Mouse (Mus musculus): ENCODE measurements around the gene Cmip. TPM values are rescaled to one million over a fixed set of nuclear protein-coding genes. Genes with fewer than 3 reads are reported as not detected.

Gene Cmip
- polyA plus RNA-seq, 1 experiment = 103 TPM

DNA sequence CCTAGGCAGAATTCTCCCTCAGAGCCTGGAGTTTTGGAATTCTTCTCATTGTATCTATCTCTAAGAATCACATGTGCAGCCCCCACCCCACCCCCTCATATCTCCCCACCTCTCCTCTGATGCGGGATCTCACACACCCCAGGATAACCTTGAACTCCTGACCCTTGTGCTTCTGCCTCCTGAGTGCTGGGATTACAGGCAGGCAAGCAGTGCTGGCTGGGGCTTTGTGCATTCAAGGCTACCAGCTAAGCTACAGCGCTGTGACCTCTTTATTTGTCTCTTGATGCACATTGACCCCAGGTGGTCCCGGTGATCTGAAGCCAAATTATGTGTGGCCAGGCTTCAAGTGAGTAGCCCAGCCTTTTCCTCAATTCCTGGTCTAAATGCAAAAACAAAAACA lies 15.0 kb upstream of the Cmip start:
- H3K27me3 ChIP-seq (ENCODE audit: control insufficient read depth, insufficient read depth, low read length) = no peaks in the 10 kb centered on the region

DNA sequence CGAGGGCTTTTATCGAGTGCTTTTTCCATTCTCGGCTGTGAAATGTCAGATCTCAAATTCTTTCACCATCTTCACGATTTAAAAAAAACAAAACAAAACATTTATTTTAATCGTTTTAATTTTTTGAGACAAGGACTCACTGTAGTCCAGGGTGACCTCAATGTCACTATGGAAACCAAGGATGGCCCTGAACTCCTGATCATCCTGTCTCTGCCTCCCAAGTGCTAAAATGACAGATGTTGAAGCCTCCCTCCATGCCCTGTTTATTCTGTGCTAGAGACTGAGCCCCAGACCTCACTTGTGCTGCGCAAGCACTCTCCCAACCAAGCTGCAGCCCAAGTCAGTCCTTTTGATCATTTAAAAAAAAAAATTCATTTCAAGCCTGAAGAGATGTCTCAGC lies 14.6 kb upstream of the Cmip start:
- DNase-seq = no peak
- 91% methylated on average over 6 of the region's 6 CpGs for WGBS

More for the DNA sequence above, 15.0 kb upstream of the Cmip start:
- no peak for DNase-seq
- 95% methylated on average over 3 of the region's 3 CpGs for WGBS
- no peak overlapping the region for H3K4me3 ChIP-seq (ENCODE audit: control insufficient read depth, insufficient read depth, low read length)
- H3K27ac ChIP-seq (ENCODE audit: control insufficient read depth, insufficient read depth, low read length) = no peak overlapping the region
- TF ChIP-seq POLR2A (IDR thresholded peaks at IDR 0.05; ENCODE audit: control insufficient read depth, extremely low read depth, insufficient read depth, low read length, poor library complexity) (no peak), CTCF (IDR thresholded peaks at IDR 0.05; ENCODE audit: borderline replicate concordance, control insufficient read depth, extremely low read depth, insufficient read depth, low read length, poor library complexity) (no peak)
- no peaks in the 10 kb centered on the region for H3K36me3 ChIP-seq (ENCODE audit: control insufficient read depth, insufficient read depth, low read length)
- no peaks in the 10 kb centered on the region for H3K4me1 ChIP-seq (replicated peaks; ENCODE audit: control insufficient read depth, insufficient read depth, low read length)

DNA sequence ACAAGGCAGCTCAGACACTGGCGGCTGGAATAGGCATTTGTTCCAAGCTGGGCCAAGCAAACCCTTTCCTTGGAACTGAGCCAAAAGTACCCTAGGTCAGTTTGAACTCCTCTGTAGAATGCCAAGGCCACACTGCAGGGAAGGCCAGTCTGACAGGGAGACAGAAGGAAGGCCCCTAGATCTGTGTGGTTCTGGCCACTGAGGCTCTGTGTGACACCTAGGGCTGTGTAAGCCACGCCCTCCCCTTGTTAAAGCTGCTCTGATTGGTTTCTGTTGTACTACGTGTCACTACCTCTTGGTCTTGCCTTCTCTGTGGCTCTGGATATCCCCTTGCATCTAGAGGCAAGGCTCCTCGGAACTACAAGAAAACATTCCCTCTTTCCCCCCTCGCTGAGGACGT lies 12.3 kb upstream of the Cmip start:
- no peak overlapping the region for H3K4me3 ChIP-seq (ENCODE audit: control insufficient read depth, insufficient read depth, low read length)
- 94% methylated on average over 6 of the region's 6 CpGs for WGBS
- no peak for TF ChIP-seq CTCF (IDR thresholded peaks at IDR 0.05; ENCODE audit: borderline replicate concordance, control insufficient read depth, extremely low read depth, insufficient read depth, low read length, poor library complexity)
- no peak for TF ChIP-seq POLR2A (IDR thresholded peaks at IDR 0.05; ENCODE audit: control insufficient read depth, extremely low read depth, insufficient read depth, low read length, poor library complexity)

More for the DNA sequence above, 14.6 kb upstream of the Cmip start:
- Histone ChIP-seq H3K27ac (ENCODE audit: control insufficient read depth, insufficient read depth, low read length) (no peak overlapping the region), H3K36me3 (ENCODE audit: control insufficient read depth, insufficient read depth, low read length) (no peaks in the 10 kb centered on the region), H3K4me1 (replicated peaks; ENCODE audit: control insufficient read depth, insufficient read depth, low read length) (no peaks in the 10 kb centered on the region), H3K27me3 (ENCODE audit: control insufficient read depth, insufficient read depth, low read length) (no peaks in the 10 kb centered on the region), H3K4me3 (ENCODE audit: control insufficient read depth, insufficient read depth, low read length) (no peak overlapping the region)
- TF ChIP-seq POLR2A (IDR thresholded peaks at IDR 0.05; ENCODE audit: control insufficient read depth, extremely low read depth, insufficient read depth, low read length, poor library complexity) = no peak
- TF ChIP-seq CTCF (IDR thresholded peaks at IDR 0.05; ENCODE audit: borderline replicate concordance, control insufficient read depth, extremely low read depth, insufficient read depth, low read length, poor library complexity) = no peak

DNA sequence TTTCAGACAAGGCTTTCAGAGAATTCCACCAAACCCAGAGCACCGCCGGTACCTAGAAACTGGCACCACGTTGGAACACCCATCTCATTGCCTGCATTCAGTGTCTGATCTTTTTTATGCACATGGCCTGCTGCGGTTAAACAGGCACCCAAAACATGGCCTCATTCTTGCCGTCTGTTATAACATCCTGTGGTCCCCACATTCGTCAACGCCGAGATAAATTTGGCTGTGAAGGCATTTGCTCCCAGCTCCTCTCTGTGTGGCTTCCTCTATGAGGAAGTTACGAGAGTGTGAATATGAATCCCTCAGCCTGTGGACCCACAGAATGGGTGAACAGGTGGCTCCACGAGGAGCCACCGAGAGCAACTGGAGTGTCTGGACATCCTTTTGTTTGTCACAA lies 8.5 kb upstream of the Cmip start:
- H3K4me3 ChIP-seq (ENCODE audit: control insufficient read depth, insufficient read depth, low read length) = no peak overlapping the region
- H3K27me3 ChIP-seq (ENCODE audit: control insufficient read depth, insufficient read depth, low read length) = no peaks in the 10 kb centered on the region
- TF ChIP-seq POLR2A (IDR thresholded peaks at IDR 0.05; ENCODE audit: control insufficient read depth, extremely low read depth, insufficient read depth, low read length, poor library complexity) (no peak), CTCF (IDR thresholded peaks at IDR 0.05; ENCODE audit: borderline replicate concordance, control insufficient read depth, extremely low read depth, insufficient read depth, low read length, poor library complexity) (no peak)
- H3K36me3 ChIP-seq (ENCODE audit: control insufficient read depth, insufficient read depth, low read length) = no peaks in the 10 kb centered on the region
- peak overlapping the region; percentile 44; the same call in 1 of the 2 replicates for H3K27ac ChIP-seq (ENCODE audit: control insufficient read depth, insufficient read depth, low read length)
- WGBS = 9% methylated on average over 11 of the region's 11 CpGs
- DNase-seq = no peak
- peaks cover 12% of the 10 kb centered on the region for H3K4me1 ChIP-seq (replicated peaks; ENCODE audit: control insufficient read depth, insufficient read depth, low read length)

More for the DNA sequence above, 12.3 kb upstream of the Cmip start:
- no peak for DNase-seq
- Histone ChIP-seq H3K4me1 (replicated peaks; ENCODE audit: control insufficient read depth, insufficient read depth, low read length) (peaks cover 12% of the 10 kb centered on the region), H3K27ac (ENCODE audit: control insufficient read depth, insufficient read depth, low read length) (no peak overlapping the region), H3K36me3 (ENCODE audit: control insufficient read depth, insufficient read depth, low read length) (no peaks in the 10 kb centered on the region), H3K27me3 (ENCODE audit: control insufficient read depth, insufficient read depth, low read length) (no peaks in the 10 kb centered on the region)

DNA sequence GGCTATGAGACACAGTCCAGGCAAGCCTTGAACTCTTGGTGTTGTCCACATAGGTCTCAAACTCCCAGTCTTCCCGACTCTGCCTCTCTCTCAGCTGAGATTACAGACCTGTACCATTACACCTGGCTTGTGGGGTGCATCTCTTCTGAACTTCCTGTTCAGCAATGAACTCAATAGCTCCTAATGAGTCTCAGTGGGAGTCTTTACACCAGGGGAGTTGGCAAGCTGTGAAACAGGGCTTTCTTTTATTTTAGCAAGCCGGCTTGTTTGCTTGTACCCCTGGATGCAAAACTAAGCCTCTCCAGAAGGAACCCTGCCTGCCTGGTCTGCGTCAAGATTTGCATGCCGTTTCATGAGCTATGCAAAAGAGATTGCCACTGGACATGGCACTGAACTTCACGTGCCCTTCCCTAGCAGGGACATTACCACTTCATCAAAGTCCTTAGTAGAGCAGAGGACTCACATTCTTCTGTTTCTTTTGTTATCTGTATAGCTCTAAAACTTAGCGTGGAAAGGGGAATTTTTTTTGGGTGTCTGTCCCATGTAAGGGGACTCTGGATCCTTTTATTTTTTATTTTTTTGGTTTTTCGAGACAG lies 5.7 kb upstream of the Cmip start:
- no peak for DNase-seq
- TF ChIP-seq CTCF (IDR thresholded peaks at IDR 0.05; ENCODE audit: borderline replicate concordance, control insufficient read depth, extremely low read depth, insufficient read depth, low read length, poor library complexity) = no peak
- TF ChIP-seq POLR2A (IDR thresholded peaks at IDR 0.05; ENCODE audit: control insufficient read depth, extremely low read depth, insufficient read depth, low read length, poor library complexity) = no peak
- Histone ChIP-seq H3K4me3 (ENCODE audit: control insufficient read depth, insufficient read depth, low read length) (no peak overlapping the region), H3K36me3 (ENCODE audit: control insufficient read depth, insufficient read depth, low read length) (no peaks in the 10 kb centered on the region), H3K27me3 (ENCODE audit: control insufficient read depth, insufficient read depth, low read length) (no peaks in the 10 kb centered on the region), H3K27ac (ENCODE audit: control insufficient read depth, insufficient read depth, low read length) (no peak overlapping the region), H3K4me1 (replicated peaks; ENCODE audit: control insufficient read depth, insufficient read depth, low read length) (peaks cover 14% of the 10 kb centered on the region)
- WGBS = 87% methylated on average over 7 of the region's 7 CpGs

DNA sequence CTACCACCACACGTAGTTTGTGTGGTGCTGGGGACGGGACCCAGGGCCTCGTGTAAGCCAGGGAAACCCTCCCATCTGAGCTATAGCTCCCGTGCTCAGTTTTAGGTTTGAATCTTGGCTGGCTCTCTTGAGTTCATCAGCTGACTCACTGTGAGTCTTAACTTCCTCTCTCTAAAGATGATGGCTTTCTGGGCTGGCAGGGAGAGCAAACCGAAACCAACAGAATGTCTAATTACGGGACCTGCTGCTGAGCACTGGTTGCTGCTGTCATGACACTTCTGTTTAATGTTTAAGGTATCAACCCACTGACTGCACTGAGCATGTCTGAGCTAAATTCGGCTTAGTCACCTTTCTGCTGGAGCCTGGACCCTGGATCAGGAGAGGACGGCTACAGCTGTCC lies 4.2 kb upstream of the Cmip start:
- H3K36me3 ChIP-seq (ENCODE audit: control insufficient read depth, insufficient read depth, low read length) = no peaks in the 10 kb centered on the region
- TF ChIP-seq POLR2A (IDR thresholded peaks at IDR 0.05; ENCODE audit: control insufficient read depth, extremely low read depth, insufficient read depth, low read length, poor library complexity) = no peak
- TF ChIP-seq CTCF (IDR thresholded peaks at IDR 0.05; ENCODE audit: borderline replicate concordance, control insufficient read depth, extremely low read depth, insufficient read depth, low read length, poor library complexity) = no peak
- WGBS = 62% methylated on average over 8 of the region's 8 CpGs
- DNase-seq = no peak
- H3K27me3 ChIP-seq (ENCODE audit: control insufficient read depth, insufficient read depth, low read length) = no peaks in the 10 kb centered on the region
- H3K27ac ChIP-seq (ENCODE audit: control insufficient read depth, insufficient read depth, low read length) = no peak overlapping the region
- peaks cover 14% of the 10 kb centered on the region for H3K4me1 ChIP-seq (replicated peaks; ENCODE audit: control insufficient read depth, insufficient read depth, low read length)
- H3K4me3 ChIP-seq (ENCODE audit: control insufficient read depth, insufficient read depth, low read length) = no peak overlapping the region
